Mouse (Mus musculus) kidney, embryonic 16.5 days (tissue): ENCODE results near the gene Svop. TPM values are rescaled to one million over a fixed set of nuclear protein-coding genes. Genes with fewer than 3 reads are reported as not detected.

Source experiments
- ATAC-seq: fragments of 200-750 bp; cut with Nextera tagmentation; 2 replicates; pipeline ENCODE4 v1.8.0; 2017; ENCODE audit warnings: moderate TSS enrichment; ENCODE audit not compliant: low FRiP score, low TSS enrichment
- H3K27ac ChIP-seq: fragments of 300-500 bp; sonication (generic); 2 replicates; pipeline ENCODE4 v1.5.1; 2014; ENCODE audit warnings: low read length
- H3K27me3 ChIP-seq: fragments of 300-500 bp; sonication (generic); 2 replicates; pipeline ENCODE4 v1.6.1; 2014; ENCODE audit warnings: low read length, control low read depth, mixed read lengths; ENCODE audit not compliant: insufficient read depth
- H3K36me3 ChIP-seq: fragments of 300-500 bp; sonication (generic); 2 replicates; pipeline ENCODE4 v1.6.1; 2014; ENCODE audit warnings: low read length, control low read depth, mixed read lengths; ENCODE audit not compliant: insufficient read depth
- H3K4me1 ChIP-seq: fragments of 300-500 bp; sonication (generic); 2 replicates; pipeline ENCODE4 v1.6.1; 2014; ENCODE audit warnings: low read length, control low read depth, mixed read lengths; ENCODE audit not compliant: insufficient read depth
- H3K4me2 ChIP-seq: fragments of 300-500 bp; sonication (generic); replicated peaks from 2 replicates; pipeline ENCODE4 v1.6.1; 2014; ENCODE audit warnings: low read depth, low read length
- H3K4me3 ChIP-seq: fragments of 300-500 bp; sonication (generic); 2 replicates; pipeline ENCODE4 v1.5.1; 2014; ENCODE audit warnings: mild to moderate bottlenecking, low read length
- H3K9ac ChIP-seq: fragments of 300-500 bp; sonication (generic); replicated peaks from 2 replicates; pipeline ENCODE4 v1.6.1; 2014; ENCODE audit warnings: low read length
- H3K9me3 ChIP-seq: fragments of 300-500 bp; sonication (generic); 2 replicates; pipeline ENCODE4 v1.6.1; 2016; ENCODE audit warnings: low read length, control low read depth
- WGBS: fragments of 180-500 bp; shearing (Covaris S2); extraction: QIAGEN DNeasy Blood & Tissue Kit; methylation state at CpG from one replicate; pipeline ENCODE4 v1.1.7; 2014; 5-methylcytosine and 5-hydroxymethylcytosine counted together
- polyA plus RNA-seq: library from polyadenylated mRNA; unstranded; fragments of >200 nt; fragmentation: Nextera tagmentation; extraction: Ambion mirVana; gene quantifications from 2 replicates; pipeline ENCODE4 v1.2.1, GENCODE M21; 2015

Svop gene
- polyA plus RNA-seq, 1 experiment from 2014 or later: 0.36 TPM

DNA sequence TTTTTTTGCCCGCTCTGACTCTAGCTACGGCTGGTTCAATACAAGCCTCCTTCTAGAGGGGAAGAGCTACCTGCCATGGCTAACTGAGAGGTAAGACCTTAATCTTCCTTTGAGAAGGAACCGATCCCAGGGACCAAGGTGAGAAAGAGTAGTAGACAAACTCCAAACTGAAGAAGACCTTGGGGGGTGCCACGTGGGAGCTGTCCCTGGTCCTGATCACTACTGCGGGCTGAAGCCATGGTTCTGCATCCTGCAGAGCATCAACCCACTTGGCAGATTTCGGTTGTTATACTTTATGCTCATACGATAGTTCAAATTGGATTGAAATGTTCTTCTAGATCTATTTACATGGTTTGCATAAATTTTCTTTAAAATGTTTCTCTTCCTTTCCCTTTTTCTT, 76.2 kb downstream of the Svop start:
- WGBS: 70% methylated on average over 7 of the region's 7 CpGs
- H3K27ac ChIP-seq: no peak overlapping the region
- no peak overlapping the region for H3K4me3 ChIP-seq
- H3K27me3 ChIP-seq: no peaks in the 10 kb centered on the region
- H3K4me1 ChIP-seq: no peaks in the 10 kb centered on the region
- H3K36me3 ChIP-seq: no peaks in the 10 kb centered on the region
- H3K9me3 ChIP-seq: no peaks in the 10 kb centered on the region
- no peak overlapping the region for H3K9ac ChIP-seq
- H3K4me2 ChIP-seq: no peak overlapping the region
- ATAC-seq: no peak

DNA sequence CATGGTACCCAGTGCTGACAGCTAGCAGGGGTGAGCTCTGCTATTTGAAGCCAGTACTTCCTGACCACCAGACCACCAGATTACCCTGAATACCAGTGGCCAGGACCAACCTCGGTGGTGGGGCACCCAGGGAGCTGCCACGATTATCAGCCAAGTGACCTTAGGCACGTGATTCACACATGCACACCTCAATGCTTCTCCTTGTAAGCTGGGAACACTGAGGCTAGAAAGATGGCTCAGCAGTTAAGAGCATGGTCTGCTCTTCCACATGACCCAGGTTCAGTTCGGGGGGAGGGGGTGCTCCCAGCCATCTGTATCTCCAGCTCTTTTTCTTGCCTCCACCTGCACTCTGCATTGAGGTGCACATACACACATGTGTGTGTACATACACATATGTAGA, 82.3 kb downstream of the Svop start:
- no peak for ATAC-seq
- H3K4me2 ChIP-seq: no peak overlapping the region
- H3K27me3 ChIP-seq: no peaks in the 10 kb centered on the region
- 63% methylated on average over 4 of the region's 4 CpGs for WGBS
- 0 out of 2 replicates have a peak, but pooled peaks cover 5% of the 10 kb centered on the region for H3K4me1 ChIP-seq
- no peak overlapping the region for H3K9ac ChIP-seq
- no peaks in the 10 kb centered on the region for H3K9me3 ChIP-seq
- no peak overlapping the region for H3K4me3 ChIP-seq
- H3K27ac ChIP-seq: no peak overlapping the region
- H3K36me3 ChIP-seq: no peaks in the 10 kb centered on the region

DNA sequence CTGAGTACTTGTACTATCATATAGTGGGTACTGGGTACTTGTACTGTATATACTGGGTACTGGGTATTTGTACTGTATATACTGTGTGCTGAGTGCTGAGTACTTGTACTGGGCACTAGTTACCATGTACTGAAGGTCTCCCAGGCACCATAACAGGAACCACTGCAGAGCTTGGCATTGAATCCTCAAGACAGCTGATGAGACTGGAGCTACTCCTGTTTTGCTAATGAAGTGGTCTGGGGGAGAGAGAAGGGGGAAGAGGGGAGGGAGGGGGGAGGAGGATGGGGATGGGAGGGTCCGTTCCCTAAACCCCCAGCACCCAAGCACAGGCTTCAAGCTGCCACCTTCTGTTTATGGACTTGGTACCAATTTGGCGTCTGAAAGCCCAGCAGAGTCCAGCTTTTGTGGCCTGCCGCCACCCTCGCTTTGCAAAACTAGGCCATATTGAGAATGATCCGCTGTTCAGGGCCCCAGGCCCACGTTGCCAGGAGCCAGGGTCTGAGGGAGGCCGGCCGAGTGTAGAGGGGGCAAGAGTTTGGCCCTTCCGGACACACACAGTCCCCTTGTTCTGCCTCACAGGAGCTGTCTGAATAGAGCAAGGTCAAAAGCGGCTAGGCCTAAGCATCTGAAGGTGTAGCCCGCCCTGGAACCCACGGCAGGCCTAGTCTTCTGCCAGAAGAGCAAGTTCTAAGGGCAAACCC, 83.5 kb downstream of the Svop start:
- Histone ChIP-seq H3K4me3 (no peak overlapping the region), H3K27me3 (no peaks in the 10 kb centered on the region), H3K9me3 (no peaks in the 10 kb centered on the region), H3K4me2 (no peak overlapping the region), H3K9ac (no peak overlapping the region), H3K4me1 (peaks cover 11% of the 10 kb centered on the region), H3K36me3 (no peaks in the 10 kb centered on the region), H3K27ac (no peak overlapping the region)
- ATAC-seq: no peak
- 77% methylated on average over 12 of the region's 12 CpGs for WGBS

DNA sequence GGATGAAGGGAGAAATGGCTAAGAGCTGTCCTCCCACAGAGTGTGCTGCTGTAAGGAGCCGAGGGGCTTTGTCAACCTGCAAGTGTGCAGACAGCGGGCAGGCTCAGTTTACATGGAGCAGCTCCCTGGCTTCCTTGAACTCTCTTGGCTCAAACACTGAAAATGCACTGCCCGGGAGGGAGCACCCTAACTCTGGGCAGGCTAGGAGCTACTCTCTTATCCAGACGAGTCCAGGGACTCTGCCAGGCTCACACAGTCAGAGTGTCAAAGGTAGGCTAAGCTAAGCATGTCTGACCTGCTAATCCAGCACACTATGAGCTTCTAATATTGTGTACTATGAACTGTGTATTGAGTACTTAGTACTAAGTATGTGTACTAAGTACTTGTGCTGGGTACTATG, 84.4 kb downstream of the Svop start:
- no peak for ATAC-seq
- no peaks in the 10 kb centered on the region for H3K9me3 ChIP-seq
- H3K9ac ChIP-seq: no peak overlapping the region
- H3K27ac ChIP-seq: no peak overlapping the region
- no peak overlapping the region for H3K4me3 ChIP-seq
- 54% methylated on average over 4 of the region's 4 CpGs for WGBS
- H3K27me3 ChIP-seq: no peaks in the 10 kb centered on the region
- peaks cover 11% of the 10 kb centered on the region for H3K4me1 ChIP-seq
- no peak overlapping the region for H3K4me2 ChIP-seq
- H3K36me3 ChIP-seq: no peaks in the 10 kb centered on the region

DNA sequence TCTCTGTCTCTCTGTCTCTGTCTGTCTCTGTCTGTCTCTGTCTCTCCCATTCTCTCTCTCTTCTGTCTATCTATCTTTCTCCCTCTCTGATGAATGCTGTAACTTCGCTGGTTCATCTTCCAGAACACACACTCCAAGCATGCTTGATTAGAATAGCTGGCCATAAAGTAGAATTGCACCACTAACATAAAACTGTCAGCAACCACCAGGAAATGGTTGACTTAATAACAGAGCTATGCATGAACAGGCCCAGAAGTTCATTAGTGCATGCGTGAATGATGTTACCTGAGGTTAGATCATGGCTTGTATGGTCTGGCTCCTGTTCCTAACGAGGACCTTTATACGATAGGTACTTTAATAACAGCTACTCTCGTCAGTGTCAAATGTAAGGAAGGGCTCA, 86.3 kb downstream of the Svop start:
- Histone ChIP-seq H3K27me3 (no peaks in the 10 kb centered on the region), H3K9ac (no peak overlapping the region), H3K9me3 (no peaks in the 10 kb centered on the region), H3K4me2 (peak overlapping the region; percentile 28; the same call in 1 of the 2 replicates), H3K4me3 (no peak overlapping the region), H3K36me3 (no peaks in the 10 kb centered on the region), H3K4me1 (peaks cover 11% of the 10 kb centered on the region), H3K27ac (peak overlapping the region; percentile 77; the same call in 1 of the 2 replicates)
- ATAC-seq: 0 out of 2 replicates have a peak, but pooled peaks have one; percentile 20
- WGBS: 18% methylated on average over 5 of the region's 5 CpGs

DNA sequence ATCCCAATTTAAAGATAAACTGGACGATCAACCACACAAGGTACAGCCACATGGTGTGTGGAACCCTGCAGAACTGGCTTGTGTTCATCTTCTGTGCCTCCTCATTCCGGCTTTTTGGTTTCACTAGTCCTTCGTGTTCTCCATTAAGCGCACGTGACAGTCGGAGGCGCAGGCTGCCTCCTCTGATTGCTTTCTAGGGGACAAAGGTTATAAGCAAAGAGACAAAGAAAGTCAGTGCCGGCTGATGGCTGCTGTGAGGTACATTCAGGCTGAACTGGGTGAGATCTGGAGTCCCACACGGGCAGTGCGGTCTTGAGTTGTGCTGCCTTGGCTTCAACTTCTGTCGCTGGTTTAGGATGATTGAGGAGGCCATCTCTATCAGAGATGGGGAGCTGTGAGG, 86.8 kb downstream of the Svop start:
- no peak for ATAC-seq
- H3K9ac ChIP-seq: no peak overlapping the region
- peak overlapping the region; percentile 28 for H3K4me2 ChIP-seq
- 65% methylated on average over 11 of the region's 11 CpGs for WGBS
- peak overlapping the region; percentile 77 for H3K27ac ChIP-seq
- no peaks in the 10 kb centered on the region for H3K27me3 ChIP-seq
- no peaks in the 10 kb centered on the region for H3K36me3 ChIP-seq
- peak overlapping the region; percentile 20; the same call in 1 of the 2 replicates for H3K4me3 ChIP-seq
- no peaks in the 10 kb centered on the region for H3K9me3 ChIP-seq
- peaks cover 11% of the 10 kb centered on the region for H3K4me1 ChIP-seq

DNA sequence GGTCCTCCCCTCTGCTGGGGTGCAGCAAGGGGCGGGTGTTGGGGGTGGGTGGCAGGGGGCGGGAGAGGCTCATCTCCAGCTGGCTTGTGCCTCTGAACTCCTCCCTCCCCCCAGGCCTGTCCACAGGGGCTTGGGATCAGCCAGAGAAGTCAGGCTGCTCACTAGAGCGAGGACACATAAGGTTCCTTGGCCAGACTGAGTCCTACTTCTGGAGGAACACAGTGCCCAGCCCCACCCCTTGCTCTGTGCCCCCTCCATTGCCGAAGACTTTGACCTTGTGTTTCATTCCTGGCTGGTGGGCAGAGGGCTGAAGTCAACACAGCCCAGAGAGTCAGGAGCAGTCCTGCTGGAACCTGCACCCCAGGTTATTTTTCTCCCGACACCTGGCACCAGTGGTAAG, 87.8 kb downstream of the Svop start, which contains the start of gene Dao:
Gene Dao (plus strand): TSS at position 162 of the 400 bp plus-strand sequence.
- H3K4me3 ChIP-seq: peak within 1 kb of the TSS; percentile 20; the same call in 1 of the 2 replicates
- peak; percentile 90 for ATAC-seq
- no peaks in the 10 kb centered on the region for H3K27me3 ChIP-seq
- H3K4me1 ChIP-seq: peaks cover 11% of the 10 kb centered on the region
- WGBS: 42% methylated on average over 4 of the region's 5 CpGs
- H3K36me3 ChIP-seq: no peaks in the 10 kb centered on the region
- H3K4me2 ChIP-seq: peak within 1 kb of the TSS; percentile 28
- H3K9ac ChIP-seq: no peak within 1 kb of the TSS
- no peaks in the 10 kb centered on the region for H3K9me3 ChIP-seq
- H3K27ac ChIP-seq: peak within 1 kb of the TSS; percentile 77

DNA sequence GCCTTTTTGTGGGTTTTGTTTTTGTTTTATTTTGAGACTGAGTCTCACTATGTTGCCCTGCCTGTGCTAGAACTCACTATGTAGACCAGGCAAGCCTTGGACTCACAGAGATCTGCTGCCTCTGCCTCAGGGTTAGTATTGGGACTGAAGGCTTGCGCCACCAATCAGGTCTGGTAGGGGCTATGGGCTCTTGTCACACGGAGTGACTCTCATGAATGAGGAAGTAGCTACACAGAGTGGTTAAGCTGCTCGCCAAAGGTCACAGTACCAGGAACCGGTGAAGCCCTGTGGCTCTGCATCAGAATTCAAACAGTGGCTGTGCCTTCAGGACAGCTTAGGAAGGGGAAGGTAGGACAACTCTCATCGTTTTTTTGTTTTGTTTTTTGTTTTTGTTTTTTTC, 92.0 kb downstream of the Svop start:
- Histone ChIP-seq H3K27me3 (no peaks in the 10 kb centered on the region), H3K4me2 (no peak overlapping the region), H3K4me3 (no peak overlapping the region), H3K27ac (peak overlapping the region; percentile 32; the same call in 1 of the 2 replicates), H3K9ac (no peak overlapping the region), H3K9me3 (no peaks in the 10 kb centered on the region), H3K36me3 (no peaks in the 10 kb centered on the region), H3K4me1 (peaks cover 14% of the 10 kb centered on the region)
- WGBS: 48% methylated on average over 5 of the region's 5 CpGs
- ATAC-seq: no peak

DNA sequence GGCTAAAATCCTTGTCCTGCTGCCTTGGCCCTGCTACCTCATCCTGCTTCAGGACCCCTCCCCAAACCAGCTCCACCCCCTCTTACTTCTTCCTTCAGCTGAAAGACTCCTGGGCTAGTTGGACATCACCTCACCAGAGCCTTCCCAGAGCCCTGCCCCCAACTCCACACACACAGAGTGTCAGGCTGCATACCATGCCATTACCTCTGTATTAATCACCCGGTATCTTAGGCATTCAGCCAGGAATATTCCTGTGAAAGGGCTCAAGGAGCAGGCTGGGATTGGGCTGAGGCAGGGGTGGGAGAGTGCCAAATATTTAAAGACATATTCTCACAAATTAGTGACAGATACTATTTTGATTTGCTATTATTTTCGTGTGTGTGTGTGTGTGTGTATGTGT, 94.9 kb downstream of the Svop start:
- Histone ChIP-seq H3K9me3 (no peaks in the 10 kb centered on the region), H3K36me3 (no peaks in the 10 kb centered on the region), H3K4me2 (no peak overlapping the region), H3K9ac (no peak overlapping the region), H3K27me3 (no peaks in the 10 kb centered on the region), H3K4me1 (peaks cover 28% of the 10 kb centered on the region), H3K27ac (0 out of 2 replicates have a peak overlapping the region, but pooled peaks have one; percentile 3), H3K4me3 (no peak overlapping the region)
- WGBS: 49% methylated on average over 2 of the region's 2 CpGs
- ATAC-seq: no peak
